Mouse (Mus musculus) CH12.LX (cell line): ENCODE results near the gene Cct8. TPM values are rescaled to one million over a fixed set of nuclear protein-coding genes. Genes with fewer than 3 reads are reported as not detected.

ENCODE experiments used
- DNase-seq: peaks from one replicate; pipeline ENCODE4 v3.0.0-alpha.2; 2013; ENCODE audit errors: extremely low read depth
- H3K27ac ChIP-seq: 2 replicates; pipeline ENCODE4 v1.5.1; 2012; ENCODE audit warnings: low read depth, mild to moderate bottlenecking, control low read depth, moderate library complexity; ENCODE audit not compliant: insufficient read depth
- H3K27me3 ChIP-seq: replicated peaks from 2 replicates; pipeline ENCODE3; 2012; ENCODE audit warnings: inconsistent platforms
- H3K36me3 ChIP-seq, 2 experiments: replicated peaks in 1 of 2; 2 replicates each; pipeline versions ENCODE3 to v1.6.1; 2012; ENCODE audit warnings: inconsistent platforms in 1 of 2, low read length in 1 of 2, mild to moderate bottlenecking in 1 of 2, mixed read lengths in 1 of 2, moderate library complexity in 1 of 2; ENCODE audit not compliant: control insufficient read depth in 1 of 2, insufficient read depth in 1 of 2
- H3K4me1 ChIP-seq, 2 experiments: 2 replicates each; pipeline ENCODE4 v1.6.1; 2012; ENCODE audit warnings: inconsistent platforms in 1 of 2, moderate library complexity in 1 of 2; ENCODE audit not compliant: insufficient read depth in 2 of 2, control insufficient read depth in 1 of 2
- H3K4me2 ChIP-seq: 2 replicates; pipeline ENCODE4 v1.6.1; 2012; ENCODE audit warnings: low read depth, mild to moderate bottlenecking, control low read depth; ENCODE audit not compliant: poor library complexity, insufficient read depth, severe bottlenecking
- H3K4me3 ChIP-seq, 3 experiments: fragments of 150-350 bp in 1 of 3; sonication (generic) in 1 of 3; replicated peaks in 1 of 3; 2 replicates each; pipeline versions ENCODE3 to v1.5.1; 2011 to 2012; ENCODE audit warnings: low read depth in 2 of 3, low read length in 2 of 3, mild to moderate bottlenecking in 2 of 3, moderate library complexity in 2 of 3, control low read depth in 1 of 3, improper control_type of control experiment in 1 of 3, inconsistent platforms in 1 of 3, mixed read lengths in 1 of 3; ENCODE audit not compliant: poor library complexity in 1 of 3
- H3K79me2 ChIP-seq: replicated peaks from 2 replicates; pipeline ENCODE4 v1.6.1; 2012; ENCODE audit warnings: mild to moderate bottlenecking, moderate library complexity; ENCODE audit not compliant: control insufficient read depth, poor library complexity, insufficient read depth, severe bottlenecking; ENCODE audit errors: extremely low read depth
- H3K9ac ChIP-seq: 2 replicates; pipeline ENCODE4 v1.6.1; 2012; ENCODE audit warnings: low read depth, mild to moderate bottlenecking, control low read depth, moderate library complexity; ENCODE audit not compliant: insufficient read depth
- H3K9me3 ChIP-seq: replicated peaks from 2 replicates; pipeline ENCODE3; 2012; ENCODE audit warnings: low read length, inconsistent platforms, mixed read lengths
- CHD1 ChIP-seq: IDR thresholded peaks from 2 replicates; pipeline ENCODE4 v1.6.1; 2012; ENCODE audit warnings: low read depth, low read length, improper control_type of control experiment, inconsistent platforms
- CHD2 ChIP-seq: IDR thresholded peaks from 2 replicates; pipeline ENCODE4 v1.6.1; 2011; ENCODE audit warnings: low read length, improper control_type of control experiment
- ELF1 ChIP-seq: IDR thresholded peaks from 2 replicates; pipeline ENCODE4 v1.6.1; 2014; ENCODE audit warnings: low read depth, mild to moderate bottlenecking, inconsistent platforms, low read length, improper control_type of control experiment
- ETS1 ChIP-seq: conservative IDR thresholded peaks from 2 replicates; pipeline ENCODE4 v1.6.1; 2012; ENCODE audit warnings: low read depth, mild to moderate bottlenecking, inconsistent platforms, low read length, improper control_type of control experiment, moderate library complexity
- GABPA ChIP-seq: IDR thresholded peaks from 2 replicates; pipeline ENCODE4 v1.6.1; 2012; ENCODE audit warnings: low read depth, low read length, improper control_type of control experiment, inconsistent platforms; ENCODE audit not compliant: insufficient replicate concordance
- HCFC1 ChIP-seq: IDR thresholded peaks from 2 replicates; pipeline ENCODE4 v1.6.1; 2012; ENCODE audit warnings: low read depth, mild to moderate bottlenecking, inconsistent platforms, low read length, improper control_type of control experiment
- IRF4 ChIP-seq: IDR thresholded peaks from 2 replicates; pipeline ENCODE4 v1.6.1; 2014; ENCODE audit warnings: low read depth, mild to moderate bottlenecking, inconsistent platforms, low read length, improper control_type of control experiment
- JUND ChIP-seq: conservative IDR thresholded peaks from 2 replicates; pipeline ENCODE4 v1.6.1; 2011; ENCODE audit warnings: low read depth, low read length, improper control_type of control experiment
- KAT2A ChIP-seq: IDR thresholded peaks from 2 replicates; pipeline ENCODE4 v1.6.1; 2012; ENCODE audit warnings: low read length, improper control_type of control experiment, inconsistent platforms; ENCODE audit not compliant: insufficient replicate concordance
- MAFK ChIP-seq: IDR thresholded peaks from 2 replicates; pipeline ENCODE4 v1.6.1; 2011; ENCODE audit warnings: low read length, improper control_type of control experiment; ENCODE audit not compliant: insufficient replicate concordance
- MAZ ChIP-seq: IDR thresholded peaks from 2 replicates; pipeline ENCODE4 v1.6.1; 2012; ENCODE audit warnings: low read depth, mild to moderate bottlenecking, inconsistent platforms, low read length, improper control_type of control experiment, moderate library complexity
- MXI1 ChIP-seq: IDR thresholded peaks from 2 replicates; pipeline ENCODE4 v1.6.1; 2011; ENCODE audit warnings: mild to moderate bottlenecking, low read depth, low read length, improper control_type of control experiment
- MYC ChIP-seq: IDR thresholded peaks from 2 replicates; pipeline ENCODE4 v1.6.1; 2011; ENCODE audit warnings: low read depth, mild to moderate bottlenecking, improper control_type of control experiment, low read length
- NRF1 ChIP-seq: IDR thresholded peaks from 2 replicates; pipeline ENCODE4 v1.6.1; 2014; ENCODE audit warnings: low read depth, mild to moderate bottlenecking, inconsistent platforms, low read length, improper control_type of control experiment, moderate library complexity
- POLR2A ChIP-seq: IDR thresholded peaks from 2 replicates; pipeline ENCODE4 v1.6.1; 2011; ENCODE audit warnings: low read depth, mild to moderate bottlenecking, improper control_type of control experiment, low read length
- SMC3 ChIP-seq: IDR thresholded peaks from 2 replicates; pipeline ENCODE4 v1.6.1; 2011; ENCODE audit warnings: low read depth, low read length, improper control_type of control experiment
- TBP ChIP-seq: conservative IDR thresholded peaks from 2 replicates; pipeline ENCODE4 v1.6.1; 2011; ENCODE audit warnings: low read depth, low read length, improper control_type of control experiment
- TCF12 ChIP-seq: IDR thresholded peaks from 2 replicates; pipeline ENCODE4 v1.6.1; 2014; ENCODE audit warnings: low read depth, mild to moderate bottlenecking, inconsistent platforms, low read length, improper control_type of control experiment
- dilution Hi-C: fragments of 300-500 bp; cut with MboI; formaldehyde crosslinking; loops from 2 replicates; pipeline ENCODE4 v1.14.3; 2020; ENCODE audit warnings: low sequenced_read_pairs; ENCODE audit not compliant: extremely low pct_unique_long_range_greater_than_20kb, extremely low pct_ligation_motif_present
- in situ Hi-C: fragments of 300-500 bp; cut with MboI; formaldehyde crosslinking; loops from 3 replicates; pipeline ENCODE4 v1.14.3; 2019; ENCODE audit warnings: low sequenced_read_pairs, low pct_ligation_motif_present, low pct_unique_long_range_greater_than_20kb, mixed read lengths
- polyA plus RNA-seq: library from polyadenylated mRNA; unstranded; fragments of >175 nt; gene quantifications from 2 replicates; pipeline ENCODE4 v1.2.1, GENCODE M21; 2012; ENCODE audit warnings: low read depth; ENCODE audit not compliant: insufficient read length
- total RNA-seq, 2 experiments: library from RNA; depleted of rRNA; stranded (reverse); fragments of 300-350 nt in 1 of 2; fragments of >200 nt in 1 of 2; gene quantifications; 2 replicates each; pipeline ENCODE4 v1.2.3; 2012 to 2014

The Cct8 gene
- total and polyA plus RNA-seq, 3 experiments = 350 to 1,169 (median 863) TPM

- Histone ChIP-seq H3K27ac (peak overlapping the region; percentile 66), H3K79me2 (no peaks in the 10 kb centered on the region), H3K4me2 (peak overlapping the region; percentile 65), H3K4me1 (peaks cover 3 to 24% of the 10 kb centered on the region in 2 experiments; a peak in 2 of 4 replicates), H3K9ac (peak overlapping the region; percentile 41), H3K9me3 (no peaks in the 10 kb centered on the region), H3K27me3 (no peaks in the 10 kb centered on the region), H3K4me3 (peak overlapping the region; percentile 43 to 52 (median 43)), H3K36me3 (peaks cover 13 to 35% of the 10 kb centered on the region in 2 experiments)
- TF ChIP-seq CHD1 = no peak; the same call in 1 of the 2 replicates
- peak; percentile 68; the same call in 1 of the 2 replicates for TF ChIP-seq TBP
- peak; percentile 41; the same call in 1 of the 2 replicates for TF ChIP-seq ETS1
- TF ChIP-seq MXI1 = peak; percentile 57
- 0 out of 2 replicates have a peak, but pooled peaks have one; percentile 4 for TF ChIP-seq IRF4
- TF ChIP-seq ELF1 = peak; percentile 65; the same call in 1 of the 2 replicates
- TF ChIP-seq POLR2A = peak; percentile 49
- TF ChIP-seq KAT2A = no peak
- peak; percentile 38; the same call in 1 of the 2 replicates for TF ChIP-seq TCF12
- peak; percentile 42; the same call in 1 of the 2 replicates for TF ChIP-seq MAFK
- TF ChIP-seq JUND = no peak
- peak; percentile 59 for TF ChIP-seq HCFC1
- TF ChIP-seq NRF1 = peak; percentile 22; the same call in 1 of the 2 replicates
- peak; percentile 34; the same call in 1 of the 2 replicates for TF ChIP-seq MAZ
- dilution Hi-C loops (no loop called here), in situ Hi-C loops (no loop called here)
- peak; percentile 60 for DNase-seq
Observed at GRCm38 (mm10) chr16:87438697-87439096, 57.0 kb downstream of the Cct8 start.

GRCm38 (mm10) chr16:87437096-87437495, 58.6 kb downstream of the Cct8 start:
- Histone ChIP-seq H3K4me2 (no peak overlapping the region), H3K4me1 (peaks cover 3 to 33% of the 10 kb centered on the region in 2 experiments; a peak in 2 of 4 replicates), H3K9ac (no peak overlapping the region), H3K27me3 (no peaks in the 10 kb centered on the region), H3K9me3 (no peaks in the 10 kb centered on the region), H3K79me2 (peaks cover 2% of the 10 kb centered on the region), H3K27ac (no peak overlapping the region), H3K4me3 (no peak overlapping the region), H3K36me3 (peaks cover 13 to 39% of the 10 kb centered on the region in 2 experiments)
- TF ChIP-seq TBP (no peak), MYC (no peak), CHD2 (no peak), GABPA (no peak), NRF1 (no peak), CHD1 (no peak), ETS1 (no peak), SMC3 (no peak)
- dilution Hi-C loops (no loop called here), in situ Hi-C loops (no loop called here)
- DNase-seq = no peak
